Mouse (Mus musculus) cerebellum, adult 11 months (tissue): ENCODE measurements around the gene Cd86.

Experiments
- DNase-seq: peaks from one replicate; pipeline ENCODE4 v3.0.0; 2022

Cd86 gene

GRCm38 (mm10) chr16:36655199-36655598 lies 10.7 kb downstream of the Cd86 start:
- DNase-seq, result no peak

- no peak for DNase-seq
These were observed 14.6 kb downstream of the Cd86 start for GRCm38 (mm10) chr16:36651174-36651766.

- DNase-seq, result no peak
These were observed 15.4 kb downstream of the Cd86 start for GRCm38 (mm10) chr16:36650511-36650910.

- DNase-seq, result no peak
These were observed 16.6 kb downstream of the Cd86 start for GRCm38 (mm10) chr16:36649304-36649703.

GRCm38 (mm10) chr16:36645124-36645523 lies 20.8 kb downstream of the Cd86 start:
- no peak for DNase-seq

- DNase-seq, result no peak
These were observed 23.2 kb downstream of the Cd86 start for GRCm38 (mm10) chr16:36642696-36643046.

GRCm38 (mm10) chr16:36641830-36642695 lies 23.8 kb downstream of the Cd86 start:
- DNase-seq, result no peak

- no peak for DNase-seq
These were observed 24.9 kb downstream of the Cd86 start for GRCm38 (mm10) chr16:36640993-36641392.

- DNase-seq, result no peak
These were observed 25.9 kb downstream of the Cd86 start for GRCm38 (mm10) chr16:36639812-36640504.

- DNase-seq, result no peak
These were observed 29.1 kb downstream of the Cd86 start for GRCm38 (mm10) chr16:36636800-36637199.

- no peak for DNase-seq
These were observed 30.7 kb downstream of the Cd86 start for GRCm38 (mm10) chr16:36634971-36635710.

GRCm38 (mm10) chr16:36634421-36634820 lies 31.5 kb downstream of the Cd86 start:
- no peak for DNase-seq

GRCm38 (mm10) chr16:36632229-36632628 lies 33.7 kb downstream of the Cd86 start:
- no peak for DNase-seq

GRCm38 (mm10) chr16:36631607-36632006 lies 34.3 kb downstream of the Cd86 start:
- no peak for DNase-seq

- no peak for DNase-seq
These were observed 38.1 kb downstream of the Cd86 start for GRCm38 (mm10) chr16:36627740-36628139.

GRCm38 (mm10) chr16:36626567-36627197 lies 39.2 kb downstream of the Cd86 start:
- no peak for DNase-seq

GRCm38 (mm10) chr16:36625909-36626308 lies 40.0 kb downstream of the Cd86 start:
- DNase-seq, result no peak

- no peak for DNase-seq
These were observed 43.6 kb downstream of the Cd86 start for GRCm38 (mm10) chr16:36622320-36622719.

- no peak for DNase-seq
These were observed 44.8 kb downstream of the Cd86 start for GRCm38 (mm10) chr16:36621108-36621507.

- no peak for DNase-seq
These were observed 52.2 kb downstream of the Cd86 start for GRCm38 (mm10) chr16:36613701-36614100.

GRCm38 (mm10) chr16:36602632-36603031 lies 63.2 kb downstream of the Cd86 start:
- DNase-seq, result no peak

- no peak for DNase-seq
These were observed 67.6 kb downstream of the Cd86 start for GRCm38 (mm10) chr16:36598265-36598664.
